Comparison of ENCODE assay signal across 29 mouse cellular contexts in genomic region chr12:119159254-119159933, GRCm38 (mm10).
DNase-seq lines count a peak whose midpoint lies in the region; ATAC-seq lines count a peak whose summit lies in the region.
"Had no signal": no experiment of that assay in that cellular context is flagged by ENCODE, and none has a peak within 500 bp of the region (broad histone marks: within the 10 kb centered on the region; RNA-seq: fewer than 3 reads in every experiment).

No protein-coding gene starts in this region.

- no peak for DNase-seq in hindbrain, embryonic 11.5 days (ENCODE audit: low spot score)
- DNase-seq in hindbrain, embryonic 10.5 days (ENCODE audit: low spot score), result no peak
- DNase-seq in neural tube, embryonic 10.5 days (ENCODE audit: extremely low spot score, low spot score), result no peak
- DNase-seq in lung, adult 18-20 months, result no peak
- no peak for DNase-seq in frontal cortex, postnatal 36 days (ENCODE audit: low spot score in 2 of 2)
- DNase-seq: adrenal gland, postnatal 10 days; B cell, adult 2 months; cerebellum, adult 11-12 months; cerebellum, adult 8-10 months; cerebellum, postnatal 10 days; cerebellum, postnatal 36 days; forebrain, postnatal 0 days; gastrocnemius, postnatal 10 days; gastrocnemius, postnatal 36 days; heart, adult 2 months; heart, postnatal 14 days; heart, postnatal 4 days had no signal

- H3K4me2 ChIP-seq in hindbrain, embryonic 11.5 days (replicated peaks; ENCODE audit: low read depth, low read length), result no peak overlapping the region
- H3K4me2 ChIP-seq in neural tube, embryonic 12.5 days (replicated peaks), result no peak overlapping the region
- no peak overlapping the region for H3K4me2 ChIP-seq in midbrain, embryonic 15.5 days
- H3K4me2 ChIP-seq: embryonic facial prominence, embryonic 12.5 days; embryonic facial prominence, embryonic 15.5 days; heart, embryonic 13.5 days; hindbrain, embryonic 13.5 days had no signal

- H3K27me3 ChIP-seq in hindbrain, embryonic 11.5 days (ENCODE audit: control insufficient read depth, insufficient read depth, low read length), result no peaks in the 10 kb centered on the region
- no peaks in the 10 kb centered on the region for H3K27me3 ChIP-seq in hindbrain, embryonic 10.5 days (ENCODE audit: insufficient read depth, poor library complexity, severe bottlenecking)
- no peaks in the 10 kb centered on the region for H3K27me3 ChIP-seq in neural tube, embryonic 12.5 days (replicated peaks)
- no peaks in the 10 kb centered on the region for H3K27me3 ChIP-seq in midbrain, embryonic 15.5 days (replicated peaks)
- H3K27me3 ChIP-seq: CH12.LX; embryonic facial prominence, embryonic 12.5 days; embryonic facial prominence, embryonic 15.5 days; heart, embryonic 13.5 days; hindbrain, embryonic 13.5 days; Patski had no signal

- H3K4me3 ChIP-seq in hindbrain, embryonic 11.5 days (ENCODE audit: low read depth, low read length), result no peak overlapping the region
- H3K4me3 ChIP-seq in hindbrain, embryonic 10.5 days, result no peak overlapping the region
- H3K4me3 ChIP-seq in neural tube, embryonic 12.5 days, result no peak overlapping the region
- no peak overlapping the region for H3K4me3 ChIP-seq in midbrain, embryonic 15.5 days
- H3K4me3 ChIP-seq: embryonic facial prominence, embryonic 12.5 days; embryonic facial prominence, embryonic 15.5 days; heart, adult 2 months; heart, embryonic 10.5 days; heart, embryonic 13.5 days; hindbrain, embryonic 13.5 days had no signal

- no peak overlapping the region for H3K27ac ChIP-seq in hindbrain, embryonic 11.5 days (ENCODE audit: low read depth, low read length)
- H3K27ac ChIP-seq in hindbrain, embryonic 10.5 days, result no peak overlapping the region
- H3K27ac ChIP-seq in neural tube, embryonic 12.5 days, result no peak overlapping the region
- H3K27ac ChIP-seq in midbrain, embryonic 15.5 days, result no peak overlapping the region
- H3K27ac ChIP-seq: embryonic facial prominence, embryonic 12.5 days; embryonic facial prominence, embryonic 15.5 days; heart, adult 2 months; heart, embryonic 10.5 days; heart, embryonic 13.5 days; hindbrain, embryonic 13.5 days had no signal

- H3K9ac ChIP-seq in hindbrain, embryonic 11.5 days (ENCODE audit: low read depth, low read length), result no peak overlapping the region
- no peak overlapping the region for H3K9ac ChIP-seq in neural tube, embryonic 12.5 days
- no peak overlapping the region for H3K9ac ChIP-seq in midbrain, embryonic 15.5 days
- H3K9ac ChIP-seq: embryonic facial prominence, embryonic 12.5 days; embryonic facial prominence, embryonic 15.5 days; forebrain, postnatal 0 days; heart, embryonic 13.5 days; hindbrain, embryonic 13.5 days had no signal

- no peaks in the 10 kb centered on the region for H3K9me3 ChIP-seq in hindbrain, embryonic 11.5 days (ENCODE audit: control insufficient read depth, low read length)
- no peaks in the 10 kb centered on the region for H3K9me3 ChIP-seq in hindbrain, embryonic 10.5 days
- H3K9me3 ChIP-seq in neural tube, embryonic 12.5 days, result no peaks in the 10 kb centered on the region
- no peaks in the 10 kb centered on the region for H3K9me3 ChIP-seq in midbrain, embryonic 15.5 days
- H3K9me3 ChIP-seq: embryonic facial prominence, embryonic 12.5 days; embryonic facial prominence, embryonic 15.5 days; G1E; heart, embryonic 10.5 days; heart, embryonic 13.5 days; hindbrain, embryonic 13.5 days had no signal

- H3K4me1 ChIP-seq in hindbrain, embryonic 11.5 days (replicated peaks; ENCODE audit: control insufficient read depth, insufficient read depth, low read length), result no peaks in the 10 kb centered on the region
- no peaks in the 10 kb centered on the region; the same call in 1 of the 2 replicates for H3K4me1 ChIP-seq in hindbrain, embryonic 10.5 days (replicated peaks)
- no peaks in the 10 kb centered on the region for H3K4me1 ChIP-seq in neural tube, embryonic 12.5 days
- peaks cover 2% of the 10 kb centered on the region; the same call in 1 of the 2 replicates for H3K4me1 ChIP-seq in midbrain, embryonic 15.5 days
- H3K4me1 ChIP-seq: embryonic facial prominence, embryonic 12.5 days; embryonic facial prominence, embryonic 15.5 days; heart, embryonic 10.5 days; heart, embryonic 13.5 days; hindbrain, embryonic 13.5 days had no signal

- H3K36me3 ChIP-seq in hindbrain, embryonic 11.5 days (ENCODE audit: control insufficient read depth, insufficient read depth, low read length), result no peaks in the 10 kb centered on the region
- peaks cover 42% of the 10 kb centered on the region for H3K36me3 ChIP-seq in hindbrain, embryonic 10.5 days
- peaks cover 8% of the 10 kb centered on the region for H3K36me3 ChIP-seq in neural tube, embryonic 12.5 days
- H3K36me3 ChIP-seq in midbrain, embryonic 15.5 days (replicated peaks), result 0 out of 2 replicates have a peak, but pooled peaks cover 3% of the 10 kb centered on the region
- H3K36me3 ChIP-seq: embryonic facial prominence, embryonic 15.5 days; G1E had no signal

- 0 out of 2 replicates have a peak, but pooled peaks have one; percentile 7 for ATAC-seq in hindbrain, embryonic 11.5 days (ENCODE audit: low FRiP score)
- 0 out of 2 replicates have a peak, but pooled peaks have one; percentile 17 for ATAC-seq in neural tube, embryonic 12.5 days (ENCODE audit: low FRiP score, low read depth)
- ATAC-seq in midbrain, embryonic 15.5 days (replicated peaks), result peak; percentile 62
- ATAC-seq: forebrain, embryonic 14.5 days; forebrain, postnatal 0 days; hindbrain, embryonic 16.5 days; Patski had no signal

- 47% methylated on average over 4 of the region's 4 CpGs for WGBS in hindbrain, embryonic 11.5 days
- 43% methylated on average over 4 of the region's 4 CpGs for WGBS in hindbrain, embryonic 10.5 days
- 18% methylated on average over 4 of the region's 4 CpGs for whole genome bisulfite sequencing in neural tube, embryonic 12.5 days
- 26% methylated on average over 4 of the region's 4 CpGs for WGBS in midbrain, embryonic 15.5 days

Comparison
In these comparisons a context has a peak if more than half of its experiments do, and no peak if none do; other contexts are left out.
1. ATAC-seq: peak in every context shown above with its lines; median percentile 62 in midbrain, embryonic 15.5 days; 17 in neural tube, embryonic 12.5 days; 7 in hindbrain, embryonic 11.5 days.